Mouse (Mus musculus): ENCODE results near the gene Chrnd. TPM values are rescaled to one million over a fixed set of nuclear protein-coding genes. Genes with fewer than 3 reads are reported as not detected.

Gene Chrnd
- polyA plus RNA-seq, 1 experiment from 2014 or later: 0.26 TPM

DNA sequence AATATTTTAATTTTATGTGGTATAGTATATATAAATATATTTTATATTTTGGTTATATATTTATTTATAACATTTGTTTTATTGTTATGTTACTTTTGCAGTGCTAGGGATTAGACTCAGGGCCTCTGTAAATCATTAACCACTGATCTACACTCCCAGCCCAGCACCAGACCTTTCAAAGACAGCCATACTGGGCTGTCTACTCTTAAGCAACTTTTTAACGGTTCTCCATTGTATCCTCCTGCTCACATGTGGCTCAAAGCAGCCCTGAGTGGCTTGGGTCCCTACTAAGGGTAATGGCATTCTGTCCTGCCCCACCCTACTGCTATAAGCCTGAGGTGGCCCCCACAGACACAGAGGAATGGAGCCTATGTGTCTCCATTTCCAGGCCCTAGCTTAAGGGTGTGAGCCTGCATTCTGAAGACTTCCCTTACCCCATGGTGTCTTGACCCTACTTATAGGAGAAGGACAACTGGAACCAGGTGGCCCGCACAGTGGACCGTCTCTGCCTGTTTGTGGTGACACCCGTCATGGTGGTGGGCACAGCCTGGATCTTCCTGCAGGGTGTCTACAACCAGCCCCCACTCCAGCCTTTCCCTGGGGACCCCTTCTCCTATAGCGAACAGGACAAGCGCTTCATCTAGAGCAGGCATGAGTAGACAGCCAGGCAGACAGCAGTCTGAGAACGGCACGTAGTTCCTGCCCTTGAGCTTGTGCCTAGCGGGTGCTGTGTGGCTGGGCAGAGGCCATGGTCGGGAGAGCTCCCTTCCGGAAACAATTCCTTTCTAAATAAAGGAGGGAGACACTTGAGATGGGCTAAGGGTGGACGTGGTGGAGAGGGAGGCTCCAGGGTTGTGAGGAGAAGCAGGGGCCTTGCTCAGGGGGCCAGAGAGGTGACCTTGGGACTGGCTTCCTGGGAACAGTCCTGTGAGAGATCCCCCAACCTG, 8.0 kb downstream of the Chrnd start:
- H3K36me3 ChIP-seq (ENCODE audit: control insufficient read depth, insufficient read depth, low read length): no peaks in the 10 kb centered on the region
- no peak overlapping the region for H3K9ac ChIP-seq (ENCODE audit: low read length)
- no peak overlapping the region for H3K27ac ChIP-seq (ENCODE audit: low read length)
- H3K27me3 ChIP-seq (ENCODE audit: control insufficient read depth, insufficient read depth, low read depth, low read length): no peaks in the 10 kb centered on the region
- no peak overlapping the region for H3K4me3 ChIP-seq (ENCODE audit: low read length)
- no peaks in the 10 kb centered on the region for H3K9me3 ChIP-seq (ENCODE audit: control insufficient read depth, low read length)
- no peak overlapping the region for H3K4me2 ChIP-seq (ENCODE audit: low read depth, low read length)
- WGBS: 63% methylated on average over 12 of the region's 12 CpGs
- ATAC-seq (ENCODE audit: low read depth): no peak
- H3K4me1 ChIP-seq (replicated peaks; ENCODE audit: control insufficient read depth, insufficient read depth, low read length): no peaks in the 10 kb centered on the region

DNA sequence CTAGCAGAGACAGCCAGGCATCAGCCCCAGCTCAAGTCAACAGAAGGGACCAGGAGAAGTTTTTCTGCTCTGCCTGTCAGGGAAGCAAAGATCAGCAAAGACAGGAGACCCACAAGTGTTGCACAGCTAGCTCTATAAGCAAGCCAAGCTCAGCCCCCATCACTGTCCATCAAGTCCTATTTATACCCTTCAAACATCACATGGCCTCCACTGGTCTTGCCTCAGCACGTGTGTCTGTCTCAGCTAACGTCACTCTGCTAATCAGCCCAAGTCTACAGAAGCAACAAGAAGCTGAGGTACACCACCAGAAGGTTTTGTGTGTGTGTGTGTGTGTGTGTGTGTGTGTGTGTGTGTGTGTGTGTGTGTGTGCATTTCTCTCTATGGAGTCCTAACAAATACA, 10.4 kb downstream of the Chrnd start:
- Histone ChIP-seq H3K36me3 (ENCODE audit: control insufficient read depth, insufficient read depth, low read length) (no peaks in the 10 kb centered on the region), H3K4me2 (ENCODE audit: low read depth, low read length) (no peak overlapping the region), H3K4me1 (replicated peaks; ENCODE audit: control insufficient read depth, insufficient read depth, low read length) (no peaks in the 10 kb centered on the region; the same call in 1 of the 2 replicates), H3K9me3 (ENCODE audit: control insufficient read depth, low read length) (no peaks in the 10 kb centered on the region), H3K27me3 (ENCODE audit: control insufficient read depth, insufficient read depth, low read depth, low read length) (no peaks in the 10 kb centered on the region; the same call in 1 of the 2 replicates), H3K4me3 (ENCODE audit: low read length) (no peak overlapping the region), H3K9ac (ENCODE audit: low read length) (no peak overlapping the region), H3K27ac (ENCODE audit: low read length) (no peak overlapping the region)
- WGBS: 35% methylated on average over 2 of the region's 2 CpGs
- ATAC-seq (ENCODE audit: low read depth): no peak

DNA sequence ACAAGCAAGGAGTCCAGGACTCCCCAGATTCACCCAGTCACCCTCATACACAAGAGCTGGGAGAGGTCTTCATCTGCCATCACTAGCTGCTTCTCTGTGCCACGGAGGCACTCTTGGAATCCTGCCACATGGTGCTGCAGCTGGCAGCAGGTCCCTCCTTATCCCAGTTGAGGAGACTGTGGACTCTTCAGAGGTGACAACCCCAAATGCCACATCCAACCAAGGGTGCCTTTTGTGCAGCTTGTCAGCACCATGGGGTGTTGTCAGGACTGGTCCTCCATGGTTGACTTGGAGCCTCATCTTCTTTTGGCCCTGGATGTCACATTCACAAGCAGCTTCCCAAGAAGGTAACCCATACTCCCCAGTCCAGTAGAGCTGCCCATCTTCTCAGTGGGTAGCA, 11.4 kb downstream of the Chrnd start:
- Histone ChIP-seq H3K9ac (ENCODE audit: low read length) (no peak overlapping the region), H3K4me1 (replicated peaks; ENCODE audit: control insufficient read depth, insufficient read depth, low read length) (no peaks in the 10 kb centered on the region; the same call in 1 of the 2 replicates), H3K36me3 (ENCODE audit: control insufficient read depth, insufficient read depth, low read length) (no peaks in the 10 kb centered on the region), H3K9me3 (ENCODE audit: control insufficient read depth, low read length) (no peaks in the 10 kb centered on the region), H3K4me3 (ENCODE audit: low read length) (no peak overlapping the region), H3K27ac (ENCODE audit: low read length) (no peak overlapping the region), H3K27me3 (ENCODE audit: control insufficient read depth, insufficient read depth, low read depth, low read length) (peaks cover 4% of the 10 kb centered on the region; the same call in 1 of the 2 replicates), H3K4me2 (ENCODE audit: low read depth, low read length) (no peak overlapping the region)
- WGBS: 40% methylated on average over 1 of the region's 1 CpGs
- ATAC-seq (ENCODE audit: low read depth): no peak

DNA sequence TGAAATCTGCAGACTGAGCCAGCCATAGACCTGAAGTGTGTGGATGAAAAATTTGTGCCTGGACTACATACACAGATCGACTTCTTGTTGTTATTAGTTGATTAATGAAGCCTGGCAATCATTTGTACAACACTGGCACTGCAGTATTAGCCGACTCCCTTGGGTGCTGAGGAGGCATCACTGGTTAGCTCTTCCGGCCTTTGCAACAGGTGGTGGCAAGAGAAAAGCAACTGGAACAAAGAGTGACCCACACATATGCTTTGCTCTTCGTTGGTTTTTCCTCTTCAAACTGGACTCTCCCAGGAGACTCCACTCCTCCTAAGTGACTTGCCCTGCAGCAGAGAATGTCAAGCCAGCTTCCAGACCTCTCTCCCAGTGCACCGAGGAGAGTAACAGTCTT, 13.4 kb downstream of the Chrnd start:
- Histone ChIP-seq H3K4me1 (replicated peaks; ENCODE audit: control insufficient read depth, insufficient read depth, low read length) (no peaks in the 10 kb centered on the region; the same call in 1 of the 2 replicates), H3K36me3 (ENCODE audit: control insufficient read depth, insufficient read depth, low read length) (no peaks in the 10 kb centered on the region), H3K27me3 (ENCODE audit: control insufficient read depth, insufficient read depth, low read depth, low read length) (peaks cover 4% of the 10 kb centered on the region; the same call in 1 of the 2 replicates), H3K27ac (ENCODE audit: low read length) (no peak overlapping the region), H3K4me3 (ENCODE audit: low read length) (no peak overlapping the region), H3K9me3 (ENCODE audit: control insufficient read depth, low read length) (no peaks in the 10 kb centered on the region), H3K4me2 (ENCODE audit: low read depth, low read length) (no peak overlapping the region), H3K9ac (ENCODE audit: low read length) (no peak overlapping the region)
- 75% methylated on average over 5 of the region's 5 CpGs for WGBS
- no peak for ATAC-seq (ENCODE audit: low read depth)

DNA sequence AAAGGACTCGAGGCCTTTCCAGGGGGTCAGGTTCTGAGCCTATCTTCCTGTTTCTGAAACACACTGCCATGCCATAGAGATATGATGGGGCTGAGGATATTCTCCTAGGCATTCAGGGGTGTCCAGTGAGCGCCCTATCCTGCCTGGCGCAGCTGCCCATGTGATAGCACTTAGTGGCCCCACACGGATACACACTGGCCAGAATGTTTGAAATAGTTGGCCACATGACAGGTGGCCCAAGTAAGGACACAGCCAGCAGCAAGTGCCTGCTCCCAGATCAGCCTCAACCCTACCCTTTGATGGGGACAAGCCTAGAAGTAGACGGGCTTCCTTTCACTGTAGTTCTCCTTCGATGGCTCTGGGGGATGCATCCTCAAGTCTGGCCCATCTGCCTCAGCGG, 14.1 kb downstream of the Chrnd start, which contains the start of gene Chrng:
Gene Chrng, plus strand, starts transcription at position 193 of the 400 bp plus-strand sequence.
- Histone ChIP-seq H3K4me3 (ENCODE audit: low read length) (no peak within 1 kb of the TSS), H3K4me1 (replicated peaks; ENCODE audit: control insufficient read depth, insufficient read depth, low read length) (no peaks in the 10 kb centered on the region; the same call in 1 of the 2 replicates), H3K9me3 (ENCODE audit: control insufficient read depth, low read length) (no peaks in the 10 kb centered on the region), H3K27me3 (ENCODE audit: control insufficient read depth, insufficient read depth, low read depth, low read length) (peaks cover 4% of the 10 kb centered on the region; the same call in 1 of the 2 replicates), H3K4me2 (ENCODE audit: low read depth, low read length) (no peak within 1 kb of the TSS), H3K27ac (ENCODE audit: low read length) (no peak within 1 kb of the TSS), H3K9ac (ENCODE audit: low read length) (no peak within 1 kb of the TSS), H3K36me3 (ENCODE audit: control insufficient read depth, insufficient read depth, low read length) (no peaks in the 10 kb centered on the region)
- ATAC-seq (ENCODE audit: low read depth): no peak
- 87% methylated on average over 7 of the region's 7 CpGs for WGBS

DNA sequence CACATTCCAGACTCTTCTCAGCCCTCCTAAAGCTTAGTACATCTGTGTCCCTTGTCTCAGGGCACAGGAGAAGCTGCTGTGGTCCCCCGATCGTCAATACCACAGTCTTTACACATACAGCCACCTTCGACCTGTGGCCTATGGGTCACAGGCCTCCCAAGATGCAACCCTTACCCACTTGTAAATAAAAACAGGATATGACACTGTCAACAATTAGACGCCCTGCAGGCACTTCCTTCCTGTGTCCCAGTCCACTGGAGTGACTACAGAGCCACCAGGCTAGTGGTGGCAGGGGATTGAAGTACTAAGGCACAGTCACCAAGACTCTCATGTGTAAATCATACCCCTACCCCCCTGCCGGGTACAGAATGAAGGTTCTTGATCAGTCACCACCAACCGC, 14.6 kb downstream of the Chrnd start:
- Histone ChIP-seq H3K4me1 (replicated peaks; ENCODE audit: control insufficient read depth, insufficient read depth, low read length) (no peaks in the 10 kb centered on the region; the same call in 1 of the 2 replicates), H3K27me3 (ENCODE audit: control insufficient read depth, insufficient read depth, low read depth, low read length) (peaks cover 4% of the 10 kb centered on the region; the same call in 1 of the 2 replicates), H3K4me2 (ENCODE audit: low read depth, low read length) (no peak overlapping the region), H3K9me3 (ENCODE audit: control insufficient read depth, low read length) (no peaks in the 10 kb centered on the region), H3K36me3 (ENCODE audit: control insufficient read depth, insufficient read depth, low read length) (no peaks in the 10 kb centered on the region), H3K4me3 (ENCODE audit: low read length) (no peak overlapping the region), H3K27ac (ENCODE audit: low read length) (no peak overlapping the region), H3K9ac (ENCODE audit: low read length) (no peak overlapping the region)
- 0 out of 2 replicates have a peak, but pooled peaks have one; percentile 15 for ATAC-seq (ENCODE audit: low read depth)
- WGBS: 42% methylated on average over 6 of the region's 6 CpGs

DNA sequence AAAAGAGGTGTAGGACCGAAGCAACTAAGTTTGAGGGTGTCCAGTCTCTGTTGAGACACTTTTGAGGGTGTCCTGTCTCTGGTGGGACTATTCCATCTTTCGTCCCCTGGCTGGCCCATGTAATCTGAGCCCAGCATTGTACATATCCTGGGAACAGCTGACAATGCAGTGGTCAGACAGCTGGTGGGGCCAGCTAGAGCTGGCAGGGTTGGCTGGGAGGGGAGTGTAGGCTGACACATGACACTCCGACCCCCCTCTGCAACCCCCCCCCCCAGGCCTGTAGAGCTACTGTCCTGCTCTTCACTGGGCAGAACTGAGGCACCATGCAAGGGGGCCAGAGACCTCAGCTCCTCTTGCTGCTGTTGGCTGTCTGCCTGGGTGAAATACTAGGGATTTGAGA, 15.1 kb downstream of the Chrnd start:
- Histone ChIP-seq H3K4me2 (ENCODE audit: low read depth, low read length) (no peak overlapping the region), H3K36me3 (ENCODE audit: control insufficient read depth, insufficient read depth, low read length) (no peaks in the 10 kb centered on the region), H3K4me3 (ENCODE audit: low read length) (no peak overlapping the region), H3K9me3 (ENCODE audit: control insufficient read depth, low read length) (no peaks in the 10 kb centered on the region), H3K4me1 (replicated peaks; ENCODE audit: control insufficient read depth, insufficient read depth, low read length) (no peaks in the 10 kb centered on the region; the same call in 1 of the 2 replicates), H3K9ac (ENCODE audit: low read length) (no peak overlapping the region), H3K27ac (ENCODE audit: low read length) (no peak overlapping the region), H3K27me3 (ENCODE audit: control insufficient read depth, insufficient read depth, low read depth, low read length) (peaks cover 4% of the 10 kb centered on the region; the same call in 1 of the 2 replicates)
- 24% methylated on average over 3 of the region's 3 CpGs for WGBS
- peak; percentile 66 for ATAC-seq (ENCODE audit: low read depth)

DNA sequence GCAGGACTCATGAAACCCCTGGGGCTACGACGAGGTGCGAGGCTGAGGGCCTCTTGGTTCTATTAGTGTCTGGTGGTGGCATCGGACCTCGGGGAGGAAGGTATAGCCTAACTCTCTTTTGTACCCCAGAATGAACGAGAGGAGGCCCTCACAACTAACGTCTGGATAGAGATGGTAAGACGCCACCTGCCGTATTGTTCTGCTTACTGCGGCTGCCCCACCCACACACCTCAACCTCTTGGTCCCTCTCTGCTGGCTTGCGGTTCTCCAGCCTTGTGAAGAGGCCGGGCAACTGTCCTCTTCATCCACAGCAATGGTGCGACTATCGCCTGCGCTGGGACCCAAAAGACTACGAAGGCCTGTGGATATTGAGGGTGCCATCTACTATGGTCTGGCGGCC, 15.9 kb downstream of the Chrnd start:
- no peak overlapping the region for H3K4me2 ChIP-seq (ENCODE audit: low read depth, low read length)
- H3K4me3 ChIP-seq (ENCODE audit: low read length): no peak overlapping the region
- H3K9me3 ChIP-seq (ENCODE audit: control insufficient read depth, low read length): no peaks in the 10 kb centered on the region
- no peak overlapping the region for H3K27ac ChIP-seq (ENCODE audit: low read length)
- H3K9ac ChIP-seq (ENCODE audit: low read length): no peak overlapping the region
- no peak for ATAC-seq (ENCODE audit: low read depth)
- no peaks in the 10 kb centered on the region; the same call in 1 of the 2 replicates for H3K4me1 ChIP-seq (replicated peaks; ENCODE audit: control insufficient read depth, insufficient read depth, low read length)
- H3K36me3 ChIP-seq (ENCODE audit: control insufficient read depth, insufficient read depth, low read length): no peaks in the 10 kb centered on the region
- WGBS: 16% methylated on average over 17 of the region's 17 CpGs
- H3K27me3 ChIP-seq (ENCODE audit: control insufficient read depth, insufficient read depth, low read depth, low read length): peaks cover 4% of the 10 kb centered on the region; the same call in 1 of the 2 replicates

DNA sequence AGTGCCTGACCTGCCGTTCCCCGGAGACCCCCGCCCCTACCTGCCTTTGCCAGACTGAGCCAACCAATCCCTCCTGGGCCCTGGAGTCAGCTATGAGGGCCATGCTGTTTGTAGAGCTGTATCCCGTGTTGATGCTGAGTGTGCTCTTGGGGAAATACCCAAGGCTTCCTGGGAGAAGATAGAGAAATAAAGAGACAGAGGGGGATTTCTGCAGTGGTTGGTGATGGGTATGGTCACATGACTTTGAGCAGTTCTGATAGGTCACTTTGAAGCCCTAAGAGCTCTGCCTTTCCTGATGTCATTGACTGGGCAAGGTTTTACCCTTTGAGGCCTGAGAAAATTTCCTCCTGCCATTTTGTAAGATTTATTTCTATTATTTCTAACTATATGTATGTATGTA, 21.0 kb downstream of the Chrnd start:
- Histone ChIP-seq H3K36me3 (ENCODE audit: control insufficient read depth, insufficient read depth, low read length) (no peaks in the 10 kb centered on the region), H3K9me3 (ENCODE audit: control insufficient read depth, low read length) (no peaks in the 10 kb centered on the region)
- no peak for ATAC-seq (ENCODE audit: low read depth)

More for the DNA sequence above, 21.0 kb downstream of the Chrnd start:
- Histone ChIP-seq H3K9ac (ENCODE audit: low read length) (no peak overlapping the region), H3K4me2 (ENCODE audit: low read depth, low read length) (no peak overlapping the region), H3K4me3 (ENCODE audit: low read length) (no peak overlapping the region), H3K27ac (ENCODE audit: low read length) (no peak overlapping the region), H3K27me3 (ENCODE audit: control insufficient read depth, insufficient read depth, low read depth, low read length) (no peaks in the 10 kb centered on the region; the same call in 1 of the 2 replicates), H3K4me1 (replicated peaks; ENCODE audit: control insufficient read depth, insufficient read depth, low read length) (peaks cover 14% of the 10 kb centered on the region)
- WGBS: 77% methylated on average over 4 of the region's 4 CpGs
